Mouse (Mus musculus) adrenal gland, postnatal 10 days (tissue): ENCODE results near the gene Tmem211. TPM values are rescaled to one million over a fixed set of nuclear protein-coding genes. Genes with fewer than 3 reads are reported as not detected.

Experiments
- DNase-seq: peaks from one replicate; pipeline ENCODE4 v3.0.0; 2021; ENCODE audit warnings: mixed read lengths
- total RNA-seq, 2 experiments: library from RNA; stranded (reverse); gene quantifications; 2 replicates each; pipeline ENCODE4 v1.2.3; 2021

Gene Tmem211
- total RNA-seq, 2 experiments from 2014 or later = not detected

DNA sequence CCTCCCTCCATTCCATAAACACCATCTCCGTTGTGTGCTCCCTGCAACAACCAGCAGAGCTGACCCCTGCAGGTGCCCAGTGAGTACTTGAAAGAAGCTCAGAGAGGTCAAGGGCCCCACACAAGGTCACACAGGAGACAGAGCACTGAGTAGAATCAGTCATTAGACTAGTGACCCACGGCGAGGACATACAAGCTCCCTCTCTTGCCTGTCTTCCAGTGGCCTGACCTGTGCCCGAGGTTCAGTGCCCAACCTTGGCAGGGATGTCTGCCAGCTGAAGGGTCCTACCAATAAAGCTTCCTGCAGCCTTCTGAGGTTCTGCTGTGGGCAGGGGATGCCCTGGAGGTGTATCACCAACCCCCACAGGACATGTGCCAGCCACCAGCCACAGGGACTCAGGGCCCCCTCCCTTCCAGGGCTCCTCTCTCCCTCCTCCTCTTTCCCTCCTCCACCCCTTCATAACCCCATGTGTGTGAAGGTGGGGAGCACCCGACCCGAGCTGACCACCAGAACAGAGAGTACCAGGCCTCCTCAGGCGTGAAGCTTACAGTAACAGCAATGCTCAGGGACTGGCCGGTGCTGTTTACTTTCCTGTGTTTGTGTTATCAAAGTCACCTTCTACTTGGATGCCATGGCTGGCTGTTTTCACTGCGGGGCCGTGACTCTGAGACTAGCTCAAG is 14.4 kb upstream of the Tmem211 start:
- no peak for DNase-seq

DNA sequence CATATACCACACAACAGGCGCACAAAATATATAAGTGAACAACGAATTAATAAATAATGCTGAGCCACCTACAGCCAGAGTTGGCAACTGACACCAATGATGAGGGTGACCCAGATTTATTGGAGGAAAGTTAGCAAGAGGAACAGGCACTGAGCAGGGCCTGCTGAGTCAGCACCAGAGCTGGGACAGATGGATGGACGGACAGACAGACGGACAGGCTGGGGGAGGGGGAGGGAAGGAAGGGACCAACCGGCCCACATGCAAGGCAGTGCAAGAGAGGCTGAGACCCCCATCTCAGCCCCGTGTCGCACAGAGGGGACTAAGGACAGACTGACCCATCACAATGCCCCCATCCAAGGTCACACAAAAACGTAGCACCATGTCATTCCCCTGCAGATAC is 12.7 kb upstream of the Tmem211 start:
- no peak for DNase-seq

DNA sequence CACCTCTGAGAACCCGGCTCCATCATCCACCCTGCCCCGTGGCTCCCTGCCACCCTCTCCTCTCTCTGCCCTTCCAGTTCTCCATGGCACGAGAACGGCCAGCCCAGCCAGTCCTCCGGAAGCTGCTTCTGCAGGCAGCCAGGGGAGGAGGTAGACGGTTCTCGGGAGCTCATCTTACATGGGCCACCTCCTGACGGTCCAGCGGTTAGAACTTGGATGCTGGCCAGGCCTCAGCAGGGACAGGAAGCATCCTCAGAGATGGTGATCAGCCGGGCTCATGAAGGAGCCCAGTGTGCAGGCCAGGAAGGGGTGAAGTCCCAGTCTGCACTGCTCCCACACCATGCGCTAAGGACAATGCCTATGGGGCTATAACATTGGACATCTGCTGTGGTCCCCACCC is 12.3 kb upstream of the Tmem211 start:
- peak; percentile 54 for DNase-seq

DNA sequence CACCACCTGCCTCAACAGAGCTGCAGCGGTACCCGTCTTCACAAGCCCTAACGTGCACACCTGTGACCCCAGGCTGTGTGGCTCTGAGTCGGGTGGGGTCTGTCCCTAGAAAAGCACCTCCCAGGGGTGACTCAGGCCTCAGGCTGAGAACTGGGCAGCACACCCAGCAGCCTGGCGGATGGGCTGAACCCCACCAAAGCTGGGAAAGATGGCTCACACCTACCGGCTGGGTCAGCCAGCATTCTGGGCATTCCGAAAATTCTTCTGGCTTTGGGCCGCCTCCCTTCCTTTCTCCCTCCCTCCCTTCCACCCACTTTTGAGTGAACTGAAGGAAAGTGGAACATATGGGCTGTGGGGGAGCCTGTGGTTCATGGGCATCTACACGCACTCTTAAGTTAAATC is 11.1 kb upstream of the Tmem211 start:
- DNase-seq = no peak

DNA sequence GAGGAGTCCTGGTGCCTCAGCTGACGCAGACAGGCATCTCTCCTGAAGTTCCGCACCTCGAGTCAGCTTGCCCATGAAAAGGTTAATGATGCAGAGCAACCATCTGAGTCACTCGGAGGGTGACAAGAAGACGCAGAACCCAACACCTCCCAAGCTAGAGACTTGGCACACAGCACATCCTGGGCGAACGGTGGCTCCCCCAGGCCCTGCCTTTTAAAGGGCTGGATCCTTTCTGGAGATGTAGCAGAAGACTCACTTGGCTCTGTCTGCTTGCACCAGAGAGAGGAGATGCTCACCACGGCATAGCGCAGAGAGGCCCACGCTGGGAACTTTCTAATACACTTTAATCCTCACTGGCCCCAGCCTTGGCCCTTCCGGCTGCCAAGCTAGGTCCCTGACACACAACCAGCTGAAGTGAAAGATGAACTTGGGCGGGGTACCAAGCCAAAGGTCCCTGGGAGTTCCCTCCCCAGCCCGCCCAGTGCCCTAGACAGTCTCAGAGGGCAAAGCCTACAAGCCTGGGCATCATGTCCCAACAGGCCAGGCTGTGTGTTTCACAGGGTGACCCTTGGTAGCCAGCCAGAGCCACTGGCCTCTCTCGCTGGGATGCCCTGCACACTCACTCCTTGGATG is 10.3 kb upstream of the Tmem211 start:
- no peak for DNase-seq

DNA sequence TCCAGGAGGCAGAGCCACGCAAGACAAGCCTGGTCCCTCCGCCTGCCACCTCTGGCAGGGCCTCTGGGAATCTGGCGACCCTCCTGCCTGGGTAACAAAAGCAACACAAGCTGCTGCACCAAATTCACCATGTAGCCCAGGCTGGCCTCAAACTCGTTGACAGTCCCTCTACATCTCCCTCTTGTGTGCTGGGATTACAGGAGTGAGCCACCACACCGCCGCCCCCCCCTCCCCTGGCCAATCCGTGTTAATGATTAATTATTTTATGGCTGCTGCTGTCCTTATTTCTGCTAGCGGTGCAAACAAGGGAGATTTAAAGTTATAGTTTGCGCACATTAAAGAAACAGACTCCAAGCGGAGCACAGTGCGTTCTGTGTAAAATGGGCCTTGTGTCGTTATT is 9.6 kb upstream of the Tmem211 start:
- no peak for DNase-seq

DNA sequence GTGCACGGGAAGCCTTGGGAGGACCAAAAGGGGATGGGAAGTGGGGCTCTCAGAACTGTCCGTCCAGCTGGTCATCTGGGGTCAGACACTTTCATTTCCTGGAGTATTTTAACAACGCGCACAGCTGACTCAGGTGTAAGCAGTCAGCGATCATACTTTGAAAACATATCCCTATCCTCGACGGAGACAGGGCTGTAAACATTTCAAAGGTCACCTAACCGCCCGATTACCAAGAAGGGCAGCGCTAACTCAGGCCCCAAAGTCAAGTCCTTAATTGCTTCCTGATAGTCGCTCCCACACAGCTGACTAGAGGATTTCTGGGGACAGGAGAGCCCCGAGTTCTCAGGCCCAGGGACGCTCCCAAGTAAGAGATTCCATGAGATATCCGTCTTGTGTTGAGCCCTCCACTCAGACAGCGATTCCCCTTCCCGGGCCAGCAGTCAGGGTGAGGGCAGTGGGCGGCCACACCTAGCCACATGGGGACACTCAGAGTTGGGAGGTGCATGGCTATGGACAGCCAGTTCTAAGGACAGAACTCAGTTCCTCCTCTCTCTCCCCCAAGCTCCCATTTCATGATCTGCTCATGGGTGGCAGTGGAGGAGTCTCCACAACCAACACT is 8.0 kb upstream of the Tmem211 start:
- no peak for DNase-seq

DNA sequence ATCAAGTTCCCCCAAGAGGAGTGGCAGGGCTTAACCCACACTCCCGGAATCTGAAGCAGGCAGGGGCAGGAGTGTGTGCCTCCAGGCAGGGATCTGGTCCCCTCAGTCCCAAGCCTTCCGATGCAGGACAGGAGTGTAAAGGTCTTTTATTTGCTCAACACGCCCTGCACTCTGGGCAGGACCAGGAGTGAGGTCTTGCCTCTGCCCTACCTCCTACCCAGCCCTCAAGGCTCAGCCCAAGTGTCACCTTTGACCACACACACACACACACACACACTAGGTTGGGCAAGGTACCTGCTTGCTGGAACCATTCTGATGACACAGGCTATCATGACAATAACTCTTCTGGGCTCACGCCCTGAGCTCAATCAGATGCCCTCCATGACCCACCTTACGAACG is 7.3 kb upstream of the Tmem211 start:
- DNase-seq = no peak

DNA sequence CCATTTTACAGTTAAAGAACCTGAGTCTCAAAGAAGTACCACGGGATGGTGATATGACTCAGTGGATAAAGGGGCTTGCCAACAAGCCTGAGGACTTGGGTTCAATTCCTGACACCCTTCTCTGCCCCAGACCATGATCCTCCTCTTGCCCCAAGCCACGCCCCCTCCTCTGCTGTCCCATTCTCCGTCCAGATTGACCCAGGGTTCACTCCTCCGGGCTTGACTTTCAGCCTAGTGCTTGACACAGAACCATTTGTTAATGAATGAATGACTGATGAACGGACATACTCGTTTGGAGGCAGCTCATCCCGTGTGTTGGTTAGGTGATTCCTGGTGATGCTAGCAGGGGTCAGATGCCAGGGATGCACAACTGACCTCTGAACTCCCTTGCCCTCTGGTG is 6.8 kb upstream of the Tmem211 start:
- DNase-seq = no peak

DNA sequence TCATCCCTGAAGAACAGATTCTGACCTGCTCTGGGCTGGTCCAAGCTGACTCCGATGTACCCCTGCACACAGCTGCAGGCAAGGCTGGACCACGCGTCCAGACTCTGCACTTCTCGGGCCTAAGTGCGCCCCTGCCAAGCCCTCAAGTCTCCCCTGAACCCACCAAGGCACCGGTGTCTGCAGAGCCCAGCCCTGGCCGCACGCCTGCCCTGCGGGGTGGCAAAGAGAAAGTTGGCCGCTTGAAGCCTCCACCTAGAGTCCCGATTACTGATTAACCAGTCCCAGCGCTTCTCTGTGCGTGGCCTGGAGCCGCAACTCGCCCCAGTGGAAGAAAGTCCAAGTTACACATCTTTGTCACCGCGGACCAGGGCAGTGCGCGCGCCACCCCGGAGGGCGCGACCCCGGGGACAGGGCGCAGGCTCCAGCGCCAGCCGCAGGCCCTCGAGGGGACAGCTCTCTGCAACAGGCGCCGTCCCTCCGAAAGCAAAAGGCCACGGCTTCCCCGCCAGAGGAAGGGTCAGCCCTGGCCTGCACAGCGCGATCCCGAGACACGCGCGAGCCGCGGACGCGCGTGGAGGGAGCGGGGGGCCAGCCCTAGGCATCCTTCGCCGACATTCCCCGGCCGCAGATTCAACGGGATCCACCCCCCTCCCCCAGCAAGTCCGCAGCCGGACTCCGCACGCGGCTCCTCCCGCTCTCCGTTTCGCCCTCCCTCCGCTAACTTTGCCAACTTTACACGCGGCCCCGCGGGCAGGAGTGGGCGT is 6.1 kb upstream of the Tmem211 start:
- peak; percentile 54 for DNase-seq

DNA sequence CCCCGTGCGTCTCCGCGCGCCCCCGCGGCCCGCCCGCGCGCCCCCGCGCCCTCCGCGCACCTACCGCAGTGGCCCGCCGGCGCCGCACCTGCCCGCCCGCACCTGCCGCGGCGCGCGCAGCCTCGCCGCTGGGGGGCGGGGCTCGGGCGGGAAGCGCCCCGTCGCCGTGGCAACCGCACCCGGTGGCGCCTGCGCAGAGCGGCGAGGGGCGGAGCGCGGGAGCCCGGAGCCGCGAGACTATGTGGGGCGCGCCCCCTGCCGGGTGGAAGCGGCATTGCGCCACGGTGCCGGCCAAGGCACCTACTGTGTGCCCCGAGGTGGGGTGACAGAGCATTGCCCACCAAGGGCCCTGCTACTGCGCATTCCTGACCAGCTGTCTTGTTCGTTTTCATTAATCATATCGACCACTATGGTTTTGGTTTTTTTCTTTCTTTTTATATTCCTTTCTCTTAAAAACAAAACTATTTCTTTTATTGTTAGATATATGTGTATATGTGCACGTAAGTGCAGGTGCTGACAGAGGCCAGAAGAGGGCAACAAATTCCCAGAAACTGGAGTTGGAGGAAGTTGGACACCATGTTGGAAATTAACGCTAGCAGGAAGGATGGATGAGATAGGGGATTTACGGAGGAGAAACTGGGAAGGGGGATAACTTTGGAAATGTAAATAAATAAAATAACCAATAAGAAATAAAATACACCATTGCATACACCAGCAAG is 5.4 kb upstream of the Tmem211 start, which contains the start of gene 2900026A02Rik:
Gene 2900026A02Rik, minus strand, starts transcription at position 90 of the 719 bp plus-strand sequence.
- DNase-seq = peak; percentile 92

DNA sequence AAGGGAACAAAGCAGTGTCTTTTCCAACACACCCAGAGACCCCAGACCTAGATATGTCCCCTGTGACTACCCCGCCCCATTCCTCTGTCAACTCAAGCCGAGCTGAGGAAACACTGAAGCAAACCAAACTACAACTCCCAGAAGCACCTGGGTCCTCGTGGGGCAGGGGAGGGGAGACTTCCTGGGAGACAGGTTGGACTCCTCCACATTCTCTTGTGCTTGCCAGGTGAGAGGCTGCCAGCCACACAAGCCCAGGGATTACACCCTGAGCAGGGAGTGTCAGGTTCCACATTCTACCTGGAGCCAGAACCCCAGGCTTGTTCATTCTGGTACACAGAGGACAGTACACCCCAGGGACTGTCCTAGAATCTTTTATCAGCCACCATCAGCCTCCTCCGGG is 2.8 kb upstream of the Tmem211 start:
- DNase-seq = no peak

DNA sequence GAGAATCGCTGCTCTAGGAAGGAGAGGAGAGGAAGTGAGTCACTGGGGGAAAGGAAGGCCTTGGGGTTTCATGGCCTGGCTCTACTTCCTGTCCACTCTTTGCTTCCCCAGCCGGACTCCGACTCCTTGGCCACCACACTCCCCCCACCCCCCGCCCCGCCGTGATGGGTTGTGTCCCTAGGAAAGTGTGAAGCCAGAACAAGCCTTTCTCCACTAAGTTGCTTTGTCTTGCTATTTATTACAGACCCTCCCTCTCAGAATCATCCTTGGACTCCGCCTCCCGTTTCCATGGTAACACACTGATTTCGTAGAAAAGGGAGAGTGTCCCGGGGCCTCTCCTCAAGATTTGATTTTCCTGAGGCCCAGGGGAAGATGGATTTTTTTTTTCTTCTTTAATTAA is 1.4 kb upstream of the Tmem211 start:
- DNase-seq = no peak

DNA sequence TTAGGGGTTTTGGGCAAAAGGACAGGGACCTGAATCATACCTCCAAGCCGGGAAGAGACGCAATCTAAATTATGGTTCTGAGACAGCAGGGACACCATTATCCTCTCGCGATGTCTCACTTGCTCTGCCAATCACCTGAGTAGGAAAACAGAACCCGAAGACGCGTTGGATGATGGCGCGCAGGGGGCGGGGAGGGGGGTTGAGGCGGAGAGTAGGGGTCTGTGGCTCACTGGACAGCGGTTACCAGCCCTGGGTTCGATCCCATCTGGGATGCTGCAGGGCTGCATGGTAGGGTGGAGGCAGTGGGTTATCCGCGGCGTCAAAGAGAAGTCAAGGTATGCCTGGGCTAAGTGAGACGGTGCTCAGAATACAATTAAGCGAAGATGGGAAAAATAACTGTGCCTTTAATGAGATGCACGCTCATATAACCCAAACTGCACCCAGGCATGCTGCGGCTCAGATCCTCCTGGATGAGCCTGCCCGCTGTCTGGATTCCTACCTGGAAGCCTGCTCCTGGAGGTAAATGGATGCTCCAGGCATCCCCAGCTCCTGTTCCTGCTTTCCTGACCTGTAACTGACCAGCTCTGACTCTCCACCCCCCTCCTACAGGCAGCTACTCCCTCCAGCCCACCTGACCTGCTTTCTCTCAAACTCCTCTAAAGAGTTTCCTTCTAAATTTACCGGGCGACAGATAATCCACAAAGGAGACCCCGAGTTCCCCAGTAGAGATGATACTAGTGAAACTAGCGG is 848 bp upstream of the Tmem211 start:
- DNase-seq = no peak

DNA sequence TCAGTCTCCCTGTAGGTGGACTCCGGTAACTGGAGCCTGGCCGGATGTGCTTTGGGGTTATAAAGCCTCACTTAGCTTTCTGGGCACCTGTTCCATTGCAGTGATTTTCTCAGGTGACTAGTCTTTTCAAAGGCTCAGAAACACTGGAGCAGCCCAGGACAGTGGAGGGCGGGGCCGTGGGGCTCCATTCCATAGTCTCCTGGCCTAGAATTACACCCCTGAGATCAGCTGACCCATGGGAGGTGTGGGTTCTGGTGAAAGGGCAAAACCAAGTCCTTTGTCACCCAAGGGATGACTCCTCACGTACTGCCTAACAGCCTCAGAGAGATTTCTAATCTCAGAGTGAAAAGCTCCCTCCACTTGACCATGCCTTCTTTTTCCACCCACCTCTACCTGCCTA is 3.5 kb downstream of the Tmem211 start:
- no peak for DNase-seq

DNA sequence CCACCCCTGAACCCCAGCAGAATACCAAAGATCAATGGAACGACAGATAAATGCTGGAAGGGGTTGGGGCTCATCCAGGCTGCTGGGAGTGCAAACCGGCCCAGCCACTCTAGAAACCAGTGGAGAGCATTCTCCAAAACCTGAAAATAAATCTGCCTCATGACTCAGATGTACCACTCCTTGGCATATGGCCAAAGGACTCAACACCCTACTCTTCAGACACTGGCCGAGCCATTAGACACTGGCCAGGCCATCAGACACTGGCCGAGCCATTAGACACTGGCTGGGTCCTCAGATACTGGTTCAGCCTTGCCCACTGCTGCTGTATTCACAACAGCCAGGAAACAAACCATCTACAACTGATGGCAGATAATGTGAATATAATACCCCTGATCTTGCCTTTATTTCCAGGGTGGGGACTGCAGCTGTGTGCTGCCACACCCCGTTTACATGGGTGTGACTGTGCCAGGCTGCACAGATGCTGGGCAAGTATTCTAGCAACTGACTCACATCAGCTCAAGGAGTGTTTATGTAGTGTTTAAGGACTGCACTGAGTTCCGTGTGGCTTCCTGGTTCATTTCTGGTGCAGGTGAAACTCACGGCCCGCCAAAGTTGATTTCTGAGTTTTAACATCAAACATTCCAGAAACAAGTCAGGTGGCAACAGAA is 22.7 kb downstream of the Tmem211 start:
- no peak for DNase-seq

DNA sequence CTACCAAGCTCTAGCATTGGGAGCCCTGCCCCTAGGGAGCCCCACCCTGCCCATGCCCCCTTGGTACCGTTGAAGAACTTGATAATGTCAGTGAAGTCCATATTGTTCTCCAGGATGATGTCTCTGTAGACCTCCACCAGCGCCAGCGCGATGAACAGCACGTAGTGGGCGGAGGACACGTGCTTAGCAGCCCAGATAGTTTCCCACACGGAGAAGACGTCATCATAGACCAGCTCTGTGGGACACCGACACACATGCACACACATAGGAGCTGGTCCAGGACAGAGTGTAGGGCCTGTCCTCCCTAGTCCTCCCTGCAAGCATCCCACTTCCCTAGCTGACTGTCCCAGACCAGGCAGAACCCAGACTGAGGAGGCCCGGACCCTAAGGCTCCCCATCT is 24.1 kb downstream of the Tmem211 start:
- no peak for DNase-seq

DNA sequence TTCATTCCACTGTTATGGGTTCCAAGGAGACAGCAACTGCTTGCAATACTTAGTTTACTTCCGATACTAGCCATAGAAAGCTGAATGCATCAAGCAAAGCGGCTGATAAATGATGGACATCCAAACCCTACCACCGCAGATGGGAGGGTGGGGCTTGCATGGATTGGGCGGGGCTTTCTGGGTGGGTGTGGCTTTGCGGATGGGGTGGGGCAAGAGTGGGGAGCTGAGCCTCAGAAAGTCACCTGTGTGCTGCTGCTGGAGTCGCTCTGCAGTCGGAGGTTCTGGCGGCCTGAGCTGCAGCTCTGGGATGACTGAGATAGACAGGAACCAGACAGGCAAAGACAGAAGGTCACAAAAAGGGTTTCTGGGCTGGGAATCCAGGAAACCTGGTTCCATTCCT is 38.9 kb downstream of the Tmem211 start:
- DNase-seq = no peak

DNA sequence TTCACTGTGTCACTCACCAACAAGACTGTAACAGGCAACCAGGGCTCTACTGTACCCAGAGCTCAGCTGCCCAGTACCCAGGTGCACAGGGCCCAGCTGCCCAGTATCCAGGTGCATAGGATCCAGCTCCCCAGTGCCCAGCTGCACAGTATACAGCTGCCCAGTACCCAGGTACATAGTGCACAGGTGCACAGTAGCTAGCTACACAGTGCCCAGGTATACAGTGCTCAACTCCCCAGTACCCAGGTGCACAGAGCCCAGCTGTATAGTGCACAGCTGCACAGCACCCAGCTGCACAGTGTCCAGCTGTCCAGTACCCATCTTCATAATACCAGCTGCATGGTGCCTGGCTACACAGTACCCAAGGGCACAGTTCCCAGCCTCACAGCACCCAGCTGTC is 41.5 kb downstream of the Tmem211 start:
- no peak for DNase-seq

DNA sequence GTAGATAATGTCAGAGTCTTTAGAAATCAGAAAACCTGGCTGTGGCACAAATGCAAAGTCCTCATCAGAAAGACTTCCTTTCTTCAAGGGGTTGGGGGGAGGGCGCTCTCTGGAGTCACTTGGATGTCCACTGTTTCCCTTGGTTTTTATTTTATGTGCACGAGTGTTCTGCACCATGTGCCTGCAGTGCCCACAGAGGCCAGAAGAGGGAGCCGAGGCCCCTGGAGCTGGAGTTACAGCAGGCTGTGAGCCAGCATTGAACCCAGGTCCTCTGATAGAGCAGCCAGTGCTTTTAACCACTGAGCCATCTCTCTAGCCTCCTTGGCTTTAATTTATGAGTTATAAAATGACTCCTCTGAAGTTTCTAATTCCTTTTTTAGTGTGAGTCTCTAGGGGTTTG is 43.3 kb downstream of the Tmem211 start:
- DNase-seq = no peak

DNA sequence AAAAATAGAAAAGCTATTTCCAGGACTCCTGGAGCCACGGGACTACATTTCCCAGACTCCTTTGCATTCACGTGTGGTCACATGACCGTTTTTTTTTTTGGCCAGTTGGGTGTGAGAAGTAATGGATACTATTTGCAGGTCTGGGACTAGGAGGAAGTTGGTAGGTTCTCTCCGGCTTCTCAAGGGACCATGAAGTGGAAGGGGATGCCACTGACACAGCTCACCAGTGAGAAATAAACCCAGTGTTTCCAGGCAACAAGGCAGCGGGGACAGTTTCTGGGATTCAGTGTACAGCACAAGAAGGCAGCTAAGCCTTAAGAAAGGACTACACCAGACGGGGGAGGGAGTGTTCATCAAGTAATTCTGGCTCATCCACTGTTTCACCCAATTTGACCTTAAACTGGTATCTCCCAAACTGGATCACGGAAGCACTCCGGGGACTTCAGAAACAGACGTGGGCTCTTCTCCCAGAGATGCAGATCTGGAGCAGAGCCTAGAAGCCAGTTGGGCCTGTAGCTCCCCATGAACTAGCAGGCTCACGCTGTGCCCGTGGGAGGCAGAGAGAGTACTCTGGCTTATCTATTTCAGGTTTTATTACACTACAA is 44.6 kb downstream of the Tmem211 start:
- no peak for DNase-seq
